Mouse (Mus musculus): ENCODE data around the gene Cblc. TPM values are rescaled to one million over a fixed set of nuclear protein-coding genes. Genes with fewer than 3 reads are reported as not detected.

Cblc gene
- polyA plus RNA-seq, 1 experiment from 2014 or later, result 0.75 TPM

DNA sequence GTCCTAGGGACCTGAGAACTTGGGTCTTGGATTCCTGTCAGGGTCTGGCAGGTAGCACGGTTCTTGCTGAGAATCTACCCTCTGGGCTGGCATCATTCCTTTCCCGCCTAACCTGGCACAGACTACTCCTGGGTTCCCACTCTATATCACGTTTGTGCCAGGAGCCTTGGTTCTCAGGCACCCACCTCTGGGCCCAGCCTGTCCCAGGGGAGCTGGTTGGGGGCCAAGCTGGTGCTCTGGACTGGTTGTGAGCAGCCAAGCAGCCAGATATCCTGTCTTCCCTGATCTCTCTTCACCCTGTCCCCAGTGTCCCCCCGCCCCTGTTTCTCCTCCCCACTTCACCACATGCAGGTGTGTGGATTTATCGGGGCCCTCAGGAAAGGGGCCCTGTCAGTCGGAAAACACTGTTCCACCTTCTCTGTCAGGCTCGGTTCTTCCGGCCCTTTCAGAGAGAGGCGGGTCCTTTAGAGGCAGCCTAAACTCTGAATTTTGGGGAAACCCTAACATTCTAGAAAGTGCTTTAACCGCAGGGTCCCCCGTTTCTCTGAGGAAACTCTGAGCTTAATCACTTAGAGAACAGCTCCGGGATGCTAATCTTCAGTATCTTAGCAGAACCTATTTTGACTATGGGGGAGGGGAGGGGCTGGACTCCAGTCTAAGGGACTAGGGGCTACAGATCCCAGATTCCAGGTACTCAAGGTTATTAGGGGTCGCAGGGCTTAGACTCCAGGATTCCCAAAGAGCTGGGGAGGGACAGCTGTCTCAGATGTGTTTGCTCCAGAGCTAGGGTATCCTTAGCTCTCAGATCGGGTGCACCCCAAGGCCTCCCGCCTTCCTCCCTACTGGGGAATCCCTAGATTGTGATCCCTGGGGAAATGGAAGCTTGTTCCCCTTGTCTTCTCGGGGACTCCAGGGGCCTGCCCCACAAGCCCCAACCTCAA is 26.9 kb downstream of the Cblc start:
- Histone ChIP-seq H3K36me3 (ENCODE audit: control insufficient read depth, insufficient read depth, low read length) (no peaks in the 10 kb centered on the region), H3K9ac (ENCODE audit: low read length) (peak overlapping the region; percentile 56), H3K27ac (replicated peaks; ENCODE audit: low read depth, low read length) (no peak overlapping the region), H3K9me3 (ENCODE audit: control insufficient read depth, low read length) (no peaks in the 10 kb centered on the region), H3K27me3 (ENCODE audit: control insufficient read depth, insufficient read depth, low read length) (no peaks in the 10 kb centered on the region), H3K4me3 (ENCODE audit: low read depth, low read length) (peak overlapping the region; percentile 43), H3K4me2 (ENCODE audit: low read depth, severe bottlenecking) (peak overlapping the region; percentile 87), H3K4me1 (ENCODE audit: control insufficient read depth, insufficient read depth, low read length) (peaks cover 18% of the 10 kb centered on the region)
- DNase-seq (ENCODE audit: low spot score) (no peak), ATAC-seq (ENCODE audit: insufficient number of reproducible peaks, low FRiP score, low TSS enrichment, low read depth) (peak; percentile 18; the same call in 1 of the 2 replicates)
- 7% methylated on average over 16 of the region's 16 CpGs for WGBS

DNA sequence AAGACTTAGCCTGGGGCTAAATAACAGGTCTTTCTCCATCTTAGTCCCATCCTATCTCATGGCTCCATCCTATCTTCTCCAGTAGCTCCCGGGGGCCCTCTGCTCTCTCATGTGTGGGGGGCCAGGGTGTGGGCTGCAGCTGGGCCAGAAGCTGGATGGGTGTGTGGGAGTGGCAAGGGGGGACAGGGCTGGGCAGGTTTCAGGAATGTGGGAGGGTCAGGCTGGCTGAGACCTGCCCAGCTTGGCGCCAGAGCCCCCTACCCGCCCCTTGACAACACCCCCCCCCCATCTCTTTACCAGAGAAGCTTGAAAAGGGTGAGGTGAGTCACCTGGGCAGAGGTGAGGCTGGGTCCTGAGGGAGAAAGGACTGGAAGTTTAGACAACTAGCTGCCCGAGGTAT is 27.6 kb downstream of the Cblc start:
- no peak for DNase-seq (ENCODE audit: low spot score)
- H3K9ac ChIP-seq (ENCODE audit: low read length), result no peak overlapping the region

DNA sequence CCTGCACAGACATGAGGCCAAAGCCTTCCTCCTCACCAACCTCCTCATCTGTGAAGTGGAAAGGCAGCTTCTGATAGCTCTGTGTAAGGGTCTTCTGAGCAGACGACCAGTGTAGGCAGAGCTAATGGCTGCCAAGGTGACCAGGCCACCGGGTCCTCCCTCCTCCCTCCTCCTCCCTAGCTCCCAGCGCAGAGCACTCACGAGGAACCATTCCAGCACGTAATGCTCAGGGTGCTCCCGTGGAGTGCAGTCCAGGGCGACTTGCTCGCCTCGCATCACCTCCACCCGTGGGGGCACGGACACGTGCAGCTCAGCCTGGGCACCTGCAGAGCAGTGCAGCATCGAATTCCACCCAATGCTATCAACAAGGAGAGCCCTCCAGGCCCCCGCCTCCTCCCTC is 28.4 kb downstream of the Cblc start:
- Histone ChIP-seq H3K27me3 (ENCODE audit: control insufficient read depth, insufficient read depth, low read length) (no peaks in the 10 kb centered on the region), H3K27ac (replicated peaks; ENCODE audit: low read depth, low read length) (no peak overlapping the region), H3K4me1 (ENCODE audit: control insufficient read depth, insufficient read depth, low read length) (peaks cover 18% of the 10 kb centered on the region), H3K36me3 (ENCODE audit: control insufficient read depth, insufficient read depth, low read length) (no peaks in the 10 kb centered on the region), H3K4me3 (ENCODE audit: low read depth, low read length) (no peak overlapping the region), H3K4me2 (ENCODE audit: low read depth, severe bottlenecking) (peak overlapping the region; percentile 11; the same call in 1 of the 2 replicates), H3K9me3 (ENCODE audit: control insufficient read depth, low read length) (no peaks in the 10 kb centered on the region), H3K9ac (ENCODE audit: low read length) (no peak overlapping the region)
- ATAC-seq (ENCODE audit: insufficient number of reproducible peaks, low FRiP score, low TSS enrichment, low read depth) (no peak), DNase-seq (ENCODE audit: low spot score) (no peak)
- 61% methylated on average over 14 of the region's 14 CpGs for WGBS

More for the DNA sequence above, 27.6 kb downstream of the Cblc start:
- H3K4me1 ChIP-seq (ENCODE audit: control insufficient read depth, insufficient read depth, low read length), result peaks cover 18% of the 10 kb centered on the region
- no peak overlapping the region for H3K4me2 ChIP-seq (ENCODE audit: low read depth, severe bottlenecking)
- 33% methylated on average over 4 of the region's 4 CpGs for WGBS
- no peaks in the 10 kb centered on the region for H3K36me3 ChIP-seq (ENCODE audit: control insufficient read depth, insufficient read depth, low read length)
- 0 out of 2 replicates have a peak, but pooled peaks have one; percentile 7 for ATAC-seq (ENCODE audit: insufficient number of reproducible peaks, low FRiP score, low TSS enrichment, low read depth)
- no peaks in the 10 kb centered on the region for H3K27me3 ChIP-seq (ENCODE audit: control insufficient read depth, insufficient read depth, low read length)
- H3K4me3 ChIP-seq (ENCODE audit: low read depth, low read length), result no peak overlapping the region
- H3K27ac ChIP-seq (replicated peaks; ENCODE audit: low read depth, low read length), result no peak overlapping the region
- H3K9me3 ChIP-seq (ENCODE audit: control insufficient read depth, low read length), result no peaks in the 10 kb centered on the region

DNA sequence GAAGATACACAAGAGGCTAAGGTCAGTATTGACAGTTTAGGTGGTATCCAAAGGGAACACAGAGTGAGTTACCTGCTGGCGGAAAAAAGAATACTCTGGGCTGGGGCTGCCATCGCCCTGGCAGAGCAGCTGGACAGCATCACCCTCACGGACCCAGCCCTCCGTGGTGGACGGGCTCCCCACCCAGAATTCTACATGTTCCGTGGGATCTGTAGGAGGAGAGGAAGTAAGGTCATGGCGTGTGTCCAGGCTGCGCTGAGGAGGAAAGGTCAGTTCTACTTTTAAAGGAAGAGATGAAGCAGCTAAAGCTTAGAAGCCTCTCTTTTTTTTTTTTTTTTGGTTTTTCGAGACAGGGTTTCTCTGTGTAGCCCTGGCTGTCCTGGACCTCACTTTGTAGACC is 32.0 kb downstream of the Cblc start:
- H3K27me3 ChIP-seq (ENCODE audit: control insufficient read depth, insufficient read depth, low read length), result no peaks in the 10 kb centered on the region
- no peak overlapping the region for H3K4me3 ChIP-seq (ENCODE audit: low read depth, low read length)
- H3K9ac ChIP-seq (ENCODE audit: low read length), result no peak overlapping the region
- no peaks in the 10 kb centered on the region for H3K9me3 ChIP-seq (ENCODE audit: control insufficient read depth, low read length)
- H3K4me1 ChIP-seq (ENCODE audit: control insufficient read depth, insufficient read depth, low read length), result peaks cover 5% of the 10 kb centered on the region; the same call in 1 of the 2 replicates
- H3K4me2 ChIP-seq (ENCODE audit: low read depth, severe bottlenecking), result no peak overlapping the region
- ATAC-seq (ENCODE audit: insufficient number of reproducible peaks, low FRiP score, low TSS enrichment, low read depth) (no peak), DNase-seq (ENCODE audit: low spot score) (no peak)
- H3K27ac ChIP-seq (replicated peaks; ENCODE audit: low read depth, low read length), result no peak overlapping the region
- WGBS, result 94% methylated on average over 8 of the region's 9 CpGs
- H3K36me3 ChIP-seq (ENCODE audit: control insufficient read depth, insufficient read depth, low read length), result no peaks in the 10 kb centered on the region

DNA sequence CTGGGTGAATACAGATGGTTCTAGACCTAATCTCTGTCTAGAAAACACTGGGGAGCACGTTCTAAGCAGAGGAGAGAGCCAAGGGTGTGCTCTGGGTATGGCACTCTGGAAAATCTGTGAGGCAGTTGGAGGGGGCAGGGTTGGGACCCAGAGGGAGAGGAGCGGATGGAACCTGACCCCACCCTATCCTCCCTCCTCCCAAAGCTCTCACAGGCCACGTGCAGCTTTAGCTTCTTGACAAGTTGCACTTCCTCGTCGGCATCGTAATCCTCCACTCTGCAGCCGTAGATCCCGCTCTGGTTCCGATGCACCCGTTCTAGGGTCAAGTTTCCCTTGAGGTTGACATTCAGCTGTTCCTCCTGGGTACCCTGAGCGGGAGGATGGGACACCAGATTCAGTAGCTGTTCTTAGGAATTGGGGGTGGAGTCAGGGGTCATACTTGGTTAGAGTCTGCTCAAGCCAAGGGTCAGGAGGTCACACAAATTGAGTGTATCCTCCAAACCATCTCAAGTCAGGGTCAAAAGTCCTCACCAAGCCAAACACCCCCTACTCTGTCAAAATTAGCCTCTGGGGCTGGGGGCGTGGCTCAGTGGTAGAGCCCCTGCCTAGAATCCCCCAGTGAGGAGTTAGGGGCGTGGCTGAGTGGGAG is 32.7 kb downstream of the Cblc start:
- no peak overlapping the region for H3K4me3 ChIP-seq (ENCODE audit: low read depth, low read length)
- no peak for DNase-seq (ENCODE audit: low spot score)
- WGBS, result 89% methylated on average over 13 of the region's 13 CpGs
- H3K9me3 ChIP-seq (ENCODE audit: control insufficient read depth, low read length), result no peaks in the 10 kb centered on the region
- H3K27ac ChIP-seq (replicated peaks; ENCODE audit: low read depth, low read length), result no peak overlapping the region
- no peaks in the 10 kb centered on the region for H3K4me1 ChIP-seq (ENCODE audit: control insufficient read depth, insufficient read depth, low read length)
- H3K36me3 ChIP-seq (ENCODE audit: control insufficient read depth, insufficient read depth, low read length), result no peaks in the 10 kb centered on the region
- ATAC-seq (ENCODE audit: insufficient number of reproducible peaks, low FRiP score, low TSS enrichment, low read depth), result no peak
- H3K27me3 ChIP-seq (ENCODE audit: control insufficient read depth, insufficient read depth, low read length), result no peaks in the 10 kb centered on the region
- no peak overlapping the region for H3K9ac ChIP-seq (ENCODE audit: low read length)
- no peak overlapping the region for H3K4me2 ChIP-seq (ENCODE audit: low read depth, severe bottlenecking)

DNA sequence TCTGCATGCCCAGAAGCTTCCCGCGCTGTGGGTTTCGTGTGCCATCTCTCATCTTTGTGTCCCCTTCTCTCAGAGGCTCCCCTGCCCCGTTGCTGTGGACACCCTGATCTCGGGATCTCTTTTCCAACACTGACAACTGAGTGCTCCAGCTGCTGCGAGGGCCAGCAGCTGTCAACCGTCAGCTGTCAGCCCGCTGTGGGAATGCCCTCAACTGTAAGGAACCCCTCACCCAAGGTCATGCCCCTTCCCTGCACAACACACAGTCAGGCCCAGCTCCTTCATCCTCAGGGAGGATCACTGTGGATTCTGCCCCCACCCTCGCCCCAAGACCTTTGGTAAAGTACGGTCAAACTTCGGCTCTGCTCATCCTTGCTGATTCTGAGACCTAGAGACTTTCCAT is 34.3 kb downstream of the Cblc start:
- no peaks in the 10 kb centered on the region for H3K9me3 ChIP-seq (ENCODE audit: control insufficient read depth, low read length)
- no peaks in the 10 kb centered on the region for H3K27me3 ChIP-seq (ENCODE audit: control insufficient read depth, insufficient read depth, low read length)
- no peak overlapping the region for H3K4me3 ChIP-seq (ENCODE audit: low read depth, low read length)
- no peaks in the 10 kb centered on the region for H3K4me1 ChIP-seq (ENCODE audit: control insufficient read depth, insufficient read depth, low read length)
- 0 out of 2 replicates have a peak, but pooled peaks cover 3% of the 10 kb centered on the region for H3K36me3 ChIP-seq (ENCODE audit: control insufficient read depth, insufficient read depth, low read length)
- H3K4me2 ChIP-seq (ENCODE audit: low read depth, severe bottlenecking), result no peak overlapping the region
- H3K9ac ChIP-seq (ENCODE audit: low read length), result no peak overlapping the region
- ATAC-seq (ENCODE audit: insufficient number of reproducible peaks, low FRiP score, low TSS enrichment, low read depth) (no peak), DNase-seq (ENCODE audit: low spot score) (no peak)
- 83% methylated on average over 11 of the region's 11 CpGs for WGBS
- H3K27ac ChIP-seq (replicated peaks; ENCODE audit: low read depth, low read length), result no peak overlapping the region

DNA sequence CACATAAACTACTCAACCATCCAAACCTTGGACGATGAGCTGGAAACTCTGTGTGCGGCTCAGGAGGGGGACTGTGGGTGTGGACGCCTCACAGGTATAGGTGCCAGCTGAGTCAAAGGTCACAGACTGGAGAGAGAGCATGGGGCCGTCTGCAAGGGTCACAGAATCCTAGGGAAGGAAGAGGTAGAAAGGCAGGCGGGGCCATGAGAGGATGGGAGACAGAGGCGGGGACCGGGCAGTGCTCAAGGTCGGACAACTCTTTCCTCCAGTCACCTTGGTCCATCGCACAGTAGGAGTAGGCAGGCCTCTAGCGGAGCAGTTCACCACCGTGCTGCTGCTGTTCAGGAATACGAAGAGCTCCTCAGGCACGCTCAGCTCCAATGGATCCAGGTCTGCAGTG is 36.6 kb downstream of the Cblc start:
- Histone ChIP-seq H3K27me3 (ENCODE audit: control insufficient read depth, insufficient read depth, low read length) (no peaks in the 10 kb centered on the region), H3K4me3 (ENCODE audit: low read depth, low read length) (no peak overlapping the region), H3K27ac (replicated peaks; ENCODE audit: low read depth, low read length) (no peak overlapping the region), H3K4me1 (ENCODE audit: control insufficient read depth, insufficient read depth, low read length) (no peaks in the 10 kb centered on the region), H3K4me2 (ENCODE audit: low read depth, severe bottlenecking) (no peak overlapping the region), H3K9me3 (ENCODE audit: control insufficient read depth, low read length) (no peaks in the 10 kb centered on the region), H3K36me3 (ENCODE audit: control insufficient read depth, insufficient read depth, low read length) (0 out of 2 replicates have a peak, but pooled peaks cover 3% of the 10 kb centered on the region), H3K9ac (ENCODE audit: low read length) (no peak overlapping the region)
- ATAC-seq (ENCODE audit: insufficient number of reproducible peaks, low FRiP score, low TSS enrichment, low read depth), result no peak
- 89% methylated on average over 13 of the region's 13 CpGs for WGBS
- no peak for DNase-seq (ENCODE audit: low spot score)

DNA sequence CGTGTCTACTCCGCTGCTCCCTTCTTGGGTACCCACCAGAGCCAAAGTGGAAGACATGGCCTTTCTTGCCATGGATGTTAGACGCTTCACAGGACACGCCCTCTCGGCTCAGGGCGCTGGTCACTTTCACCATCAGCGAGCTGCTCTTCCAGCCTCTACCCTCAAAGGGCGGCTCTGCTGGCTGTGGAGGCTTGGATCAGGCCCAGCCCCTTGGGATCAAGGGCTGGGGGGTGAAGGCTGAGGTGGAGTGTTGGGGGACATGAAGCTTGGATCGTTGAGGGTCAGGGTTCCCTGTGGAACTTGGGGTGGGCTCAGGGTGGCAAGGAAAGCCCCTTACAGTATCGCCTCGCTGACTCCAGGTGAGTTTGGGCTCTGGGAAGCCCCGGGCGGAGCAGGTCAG is 38.0 kb downstream of the Cblc start:
- Histone ChIP-seq H3K4me2 (ENCODE audit: low read depth, severe bottlenecking) (no peak overlapping the region), H3K9me3 (ENCODE audit: control insufficient read depth, low read length) (no peaks in the 10 kb centered on the region), H3K27me3 (ENCODE audit: control insufficient read depth, insufficient read depth, low read length) (no peaks in the 10 kb centered on the region), H3K36me3 (ENCODE audit: control insufficient read depth, insufficient read depth, low read length) (0 out of 2 replicates have a peak, but pooled peaks cover 3% of the 10 kb centered on the region), H3K4me1 (ENCODE audit: control insufficient read depth, insufficient read depth, low read length) (no peaks in the 10 kb centered on the region), H3K4me3 (ENCODE audit: low read depth, low read length) (no peak overlapping the region), H3K9ac (ENCODE audit: low read length) (no peak overlapping the region), H3K27ac (replicated peaks; ENCODE audit: low read depth, low read length) (no peak overlapping the region)
- no peak for DNase-seq (ENCODE audit: low spot score)
- 89% methylated on average over 13 of the region's 13 CpGs for WGBS
- ATAC-seq (ENCODE audit: insufficient number of reproducible peaks, low FRiP score, low TSS enrichment, low read depth), result no peak

Measured in limb, embryonic 11.5 days (tissue).